Mouse (Mus musculus): Measurements from ENCODE around the gene Arhgap15.

The Arhgap15 gene

DNA sequence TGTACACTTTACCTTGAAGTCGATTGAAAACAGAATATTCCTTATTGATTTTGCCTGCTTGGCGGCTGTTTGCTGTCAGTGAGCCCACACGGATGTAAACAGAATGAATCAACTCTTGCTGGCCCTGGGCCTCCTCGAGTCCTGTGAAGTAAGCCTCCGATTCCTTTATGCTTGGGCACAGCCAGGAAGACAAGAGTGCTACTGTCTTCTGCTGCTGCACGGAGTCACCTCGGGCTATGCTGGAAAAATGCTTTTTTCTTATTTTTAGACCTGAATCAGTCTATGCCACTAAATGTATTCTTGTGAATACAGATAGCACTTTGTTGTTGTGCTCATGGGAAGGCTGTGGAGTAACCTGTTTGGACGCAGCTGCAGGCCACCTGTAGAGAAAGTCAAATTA is 469.7 kb downstream of the Arhgap15 start:
- no peak for DNase-seq

DNA sequence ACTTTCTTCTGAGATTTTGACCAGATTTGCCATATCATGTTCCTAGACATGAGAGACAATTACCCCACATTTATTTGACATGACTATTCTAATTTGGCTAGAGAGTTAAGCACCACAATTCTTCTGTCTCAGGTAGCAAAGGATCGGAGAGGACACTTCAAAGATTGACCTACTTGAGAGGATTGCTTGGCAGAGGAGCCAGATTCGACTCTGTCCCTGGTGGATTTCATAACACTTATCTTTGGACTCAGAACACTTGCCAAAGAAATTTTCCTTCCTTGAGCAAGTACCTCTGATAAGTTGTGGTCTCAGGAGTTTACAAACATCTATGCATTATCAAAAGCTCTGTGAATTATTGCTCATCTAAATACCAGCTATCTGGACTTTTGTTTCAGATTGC is 473.1 kb downstream of the Arhgap15 start:
- DNase-seq: no peak

DNA sequence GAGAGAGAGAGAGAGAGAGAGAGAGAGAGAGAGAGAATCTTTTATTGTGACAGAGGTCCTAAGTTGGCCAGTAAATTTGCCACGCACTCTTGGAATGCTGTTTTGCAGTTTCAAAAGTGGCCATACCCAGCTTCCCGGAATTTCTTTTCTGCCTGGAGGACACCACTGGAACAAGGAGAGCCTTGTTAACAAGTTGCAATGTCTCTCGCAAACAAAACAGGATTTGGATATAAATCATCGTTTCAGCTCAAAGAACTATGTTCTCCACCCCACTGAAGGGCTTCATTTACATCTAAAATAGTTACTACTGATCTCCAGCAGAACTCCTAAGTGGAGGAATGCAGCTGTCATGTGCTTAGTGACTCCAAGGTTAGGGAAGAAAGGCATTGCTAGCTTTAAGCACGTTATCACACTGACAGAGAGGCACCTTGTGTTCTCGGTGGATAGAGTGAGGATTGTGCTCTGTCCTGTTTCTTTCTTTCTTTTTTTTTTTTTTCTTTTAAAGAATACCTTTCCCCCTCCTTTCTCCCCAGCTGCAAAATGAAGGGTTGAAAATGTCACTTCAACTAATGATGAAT is 473.6 kb downstream of the Arhgap15 start:
- DNase-seq: no peak

DNA sequence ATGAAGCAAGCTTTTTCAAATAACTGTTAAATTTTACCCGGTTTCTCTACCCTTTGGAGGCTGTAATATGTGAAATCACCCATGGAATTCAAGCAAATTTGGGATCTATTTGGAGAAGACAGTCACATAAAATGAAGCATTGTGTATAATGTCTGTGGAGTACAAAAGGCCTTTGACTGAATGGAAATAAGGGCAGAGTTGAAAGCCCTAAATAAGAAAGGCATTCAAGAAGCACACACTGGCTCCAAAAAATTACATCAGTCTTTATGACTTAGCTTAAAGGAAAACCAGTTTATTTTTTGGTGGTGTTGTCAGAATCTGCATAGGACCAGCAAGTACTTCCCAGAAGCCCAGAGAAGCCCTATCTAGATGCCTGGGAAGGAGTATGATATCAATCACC is 486.2 kb downstream of the Arhgap15 start:
- DNase-seq: no peak

DNA sequence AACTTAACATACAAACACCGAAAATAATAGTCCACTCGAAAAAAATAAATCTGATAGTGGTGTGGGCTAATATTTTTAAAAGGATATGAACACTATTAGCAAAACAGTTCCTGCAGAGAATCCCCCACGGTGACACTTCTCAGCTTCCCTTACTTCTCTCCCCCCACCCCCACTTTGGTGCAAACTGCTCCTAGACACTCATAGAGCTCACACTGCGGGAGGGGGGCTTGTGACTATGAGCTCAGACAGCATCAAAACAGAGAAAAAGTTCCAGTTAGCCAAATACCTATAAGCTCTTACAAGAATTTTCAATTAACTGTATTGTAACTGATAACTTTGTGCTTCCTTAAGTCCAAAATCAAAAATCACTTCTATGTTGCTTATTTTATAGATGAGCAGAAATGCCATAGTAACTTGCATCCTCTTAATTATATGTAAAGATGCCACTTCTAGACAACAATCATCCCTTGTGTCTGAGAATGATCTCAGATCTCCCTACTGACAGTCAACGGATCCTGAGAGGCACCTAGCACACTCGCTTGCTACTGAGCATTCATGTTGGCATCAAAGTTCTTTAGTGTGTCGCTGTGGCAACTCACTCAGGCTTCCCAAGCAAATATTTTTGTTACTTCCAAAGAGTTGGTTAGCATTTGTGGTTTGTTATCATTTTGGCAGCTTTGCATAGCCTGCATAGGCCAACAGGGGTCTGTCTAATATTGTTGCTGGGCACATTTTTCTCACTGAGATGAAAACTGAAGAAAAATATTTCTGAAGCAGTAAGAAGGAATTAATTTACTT is 493.2 kb downstream of the Arhgap15 start:
- DNase-seq: no peak

DNA sequence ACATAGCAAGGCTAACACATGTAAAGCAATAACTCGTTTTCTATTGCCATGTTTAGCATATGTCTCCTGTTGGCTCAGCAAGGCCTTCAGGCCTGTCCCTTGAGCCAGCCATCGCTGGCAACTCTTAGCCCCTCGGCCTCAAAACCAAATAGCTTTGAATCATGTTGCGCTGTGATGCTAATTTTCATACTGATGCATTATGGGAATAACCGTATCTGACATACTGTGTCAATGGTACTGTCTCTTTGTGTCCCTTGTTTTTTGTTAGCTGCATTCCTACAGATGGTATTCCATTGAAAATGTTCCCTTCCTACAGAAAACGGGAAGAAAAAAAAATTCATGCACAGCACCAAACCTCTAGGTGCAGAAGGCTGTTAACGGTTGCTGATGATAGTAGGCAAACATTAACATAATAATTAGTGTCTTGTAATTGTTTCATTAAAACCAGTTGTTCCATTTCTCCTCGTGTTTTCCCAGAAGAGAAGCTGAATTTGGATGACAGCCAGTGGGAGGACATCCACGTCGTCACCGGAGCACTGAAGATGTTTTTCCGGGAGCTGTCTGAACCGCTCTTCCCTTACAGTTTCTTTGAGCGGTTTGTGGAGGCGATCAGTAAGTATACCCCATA is 494.1 kb downstream of the Arhgap15 start:
- DNase-seq: peak; percentile 38

DNA sequence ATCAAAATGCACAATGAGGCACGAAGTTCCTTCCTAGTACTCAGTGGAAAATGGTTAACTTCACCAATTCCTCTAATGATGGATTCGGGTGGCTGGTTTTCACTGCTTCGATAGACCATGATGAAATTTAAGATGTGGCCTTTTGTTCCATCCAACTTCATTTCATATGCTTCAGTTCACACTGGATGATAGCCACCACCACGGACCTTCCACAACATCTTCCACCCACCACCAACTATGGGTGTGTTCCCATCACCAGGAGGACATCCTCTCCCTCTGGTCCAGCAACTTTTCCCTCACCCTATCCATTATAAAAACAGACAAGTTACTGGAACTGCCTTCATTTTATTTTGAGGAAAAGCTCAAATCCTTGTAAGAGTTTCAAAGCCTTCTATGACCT is 506.7 kb downstream of the Arhgap15 start:
- no peak for DNase-seq

DNA sequence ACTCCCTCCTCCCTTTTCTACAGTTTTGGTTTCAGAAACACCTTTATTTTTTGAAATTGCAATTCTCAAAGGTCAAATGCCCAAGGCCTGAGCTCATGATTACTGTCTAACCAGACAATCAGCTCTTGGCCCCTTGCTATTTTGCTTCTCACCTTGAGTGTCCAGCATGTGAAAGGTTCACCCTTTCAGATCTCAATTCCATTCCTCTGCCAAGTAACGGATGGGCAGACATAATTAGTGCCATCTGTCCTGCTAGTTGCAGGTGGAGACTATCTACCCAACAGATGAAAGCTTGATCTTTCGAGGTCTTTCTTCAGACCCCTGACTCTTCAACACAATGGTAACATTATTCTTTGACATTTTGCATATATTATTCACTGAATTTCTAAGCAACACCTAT is 509.3 kb downstream of the Arhgap15 start:
- no peak for DNase-seq

DNA sequence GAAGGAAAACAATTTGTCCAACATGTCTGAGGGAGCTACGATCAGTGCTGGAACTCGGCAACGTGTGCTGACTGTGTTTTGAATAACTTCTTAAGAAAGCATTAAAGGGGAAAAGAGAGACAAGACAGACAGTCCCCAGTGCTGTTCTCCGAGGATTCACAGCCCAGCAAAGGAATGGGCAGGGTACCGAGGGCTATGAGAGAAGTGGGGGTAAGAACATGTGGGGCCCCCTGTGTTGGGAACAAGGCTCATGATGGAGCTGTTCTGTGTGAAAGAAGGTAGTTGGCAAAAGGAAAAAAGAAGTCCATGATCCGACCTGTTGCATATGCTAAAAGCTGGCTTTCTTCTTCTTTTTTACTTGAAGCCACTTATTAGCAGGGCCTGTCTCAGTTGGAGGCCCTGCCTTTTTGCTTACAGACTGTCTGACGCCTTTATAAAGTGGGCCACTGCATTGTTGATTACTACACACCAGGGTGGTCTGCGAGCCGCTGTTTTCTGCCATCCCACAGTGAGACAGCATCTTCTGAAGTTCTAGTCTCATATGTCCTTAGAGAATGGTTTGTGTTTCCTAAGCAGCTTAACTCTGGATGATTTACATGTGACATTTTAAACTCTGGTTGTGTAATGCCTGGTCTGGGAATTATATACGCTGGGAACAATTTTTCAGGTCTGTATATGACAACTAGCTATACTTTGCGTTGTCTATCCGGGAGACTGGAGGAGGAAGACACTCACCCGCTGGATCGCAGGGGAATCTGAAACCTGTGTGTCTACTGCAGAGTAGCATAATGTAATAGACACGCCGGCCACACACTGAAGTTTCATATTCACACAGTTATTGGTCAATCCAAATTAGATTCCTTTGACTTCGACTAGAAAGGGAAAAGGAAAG is 523.1 kb downstream of the Arhgap15 start:
- no peak for DNase-seq

DNA sequence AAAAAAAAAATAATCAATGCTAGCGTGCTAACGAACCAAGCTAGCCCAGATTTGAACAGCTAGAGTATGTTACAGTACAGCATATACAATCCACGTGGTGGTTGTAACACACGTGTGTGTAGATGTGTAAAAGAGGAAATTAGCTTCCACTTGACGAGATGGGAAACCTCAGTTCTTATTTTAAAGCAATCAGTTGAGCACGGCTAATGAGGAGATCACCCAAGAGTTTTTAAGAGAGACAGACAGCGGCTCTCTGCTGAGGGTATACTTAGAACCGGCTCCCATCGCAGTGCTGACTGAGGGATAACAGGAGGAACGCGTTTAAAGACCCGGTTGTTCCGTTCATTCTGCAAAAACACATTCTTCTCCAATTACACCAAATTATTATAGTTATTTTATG is 524.0 kb downstream of the Arhgap15 start:
- no peak for DNase-seq

DNA sequence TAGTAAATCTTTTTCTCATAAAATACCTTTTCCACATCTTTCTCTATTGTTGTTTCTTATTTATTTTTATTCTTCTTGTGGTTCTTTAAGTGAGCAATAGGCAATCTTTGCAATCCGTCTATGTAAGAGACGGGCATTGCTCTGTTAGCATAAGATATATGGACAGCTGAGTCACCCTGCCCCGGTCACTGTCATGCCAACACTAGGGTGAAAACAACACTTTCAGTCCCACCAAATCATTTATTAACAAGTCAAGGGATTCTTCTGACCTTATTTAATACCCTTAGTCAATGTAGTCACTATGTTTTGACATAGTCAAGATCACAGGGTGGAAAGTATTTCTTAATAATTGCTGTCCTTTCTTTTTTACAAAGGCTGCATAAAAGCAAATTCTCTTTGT is 525.8 kb downstream of the Arhgap15 start:
- no peak for DNase-seq

DNA sequence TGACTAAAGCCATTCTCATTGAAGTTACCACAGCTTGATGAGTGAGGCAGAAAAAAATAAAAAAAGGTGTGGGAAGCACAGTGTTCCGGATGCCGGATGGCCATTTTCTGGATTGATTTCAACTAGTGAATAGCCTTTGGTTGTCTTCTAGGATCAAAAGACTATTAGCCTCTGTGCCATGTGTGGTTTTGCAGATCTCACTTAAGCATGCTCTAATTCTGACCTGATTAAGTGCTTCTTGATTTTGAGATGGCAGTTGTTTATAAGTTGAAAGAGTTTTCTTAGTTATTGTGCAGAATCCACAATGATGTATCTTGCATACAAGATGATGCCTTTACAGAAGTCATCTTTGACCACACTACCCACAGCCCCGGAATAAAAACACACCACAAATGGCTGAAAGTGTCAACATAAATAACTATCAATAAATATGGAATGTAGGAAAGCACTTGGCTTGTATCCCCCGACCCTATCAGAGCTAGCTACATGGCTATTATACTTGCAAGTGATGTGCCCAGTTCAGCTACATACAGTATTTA is 537.6 kb downstream of the Arhgap15 start:
- peak; percentile 30 for DNase-seq

DNA sequence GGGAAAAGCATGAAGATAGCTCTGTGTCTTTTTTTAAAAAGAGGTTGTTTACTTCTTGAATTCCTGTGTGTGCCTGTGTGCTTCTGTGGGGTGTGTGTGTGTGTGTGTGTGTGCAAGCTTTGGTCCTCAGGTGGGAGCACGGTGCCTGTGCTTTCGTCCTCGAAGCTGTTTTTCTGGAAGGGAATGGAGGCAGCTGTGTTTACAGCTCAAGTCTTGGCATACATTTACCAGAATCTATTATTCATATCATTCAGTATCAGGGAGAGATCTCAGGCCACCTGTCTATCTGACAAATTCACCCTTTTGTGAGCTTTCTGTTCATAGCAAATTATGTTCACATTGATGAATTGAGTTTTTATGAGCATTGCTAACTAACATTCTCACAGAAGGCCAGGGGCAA is 550.5 kb downstream of the Arhgap15 start:
- DNase-seq: no peak

DNA sequence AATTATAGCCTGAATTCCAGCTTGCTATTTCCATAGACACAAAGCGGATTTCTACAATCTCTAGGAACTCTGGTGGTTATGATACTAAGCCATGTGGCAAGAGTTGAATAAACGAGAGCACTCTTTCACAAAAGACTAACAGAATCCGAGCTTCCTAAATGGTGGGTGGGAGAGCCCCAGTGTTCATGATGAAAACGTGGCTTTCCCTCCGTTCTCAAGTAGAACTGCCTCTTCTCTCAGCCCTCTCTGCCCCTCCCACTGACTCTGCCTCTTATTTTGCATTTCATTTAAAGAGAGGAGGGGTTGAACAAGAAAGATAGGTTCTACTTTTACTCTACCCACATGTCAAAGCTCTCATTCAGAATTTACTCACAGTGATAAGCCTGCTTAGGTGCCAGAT is 551.3 kb downstream of the Arhgap15 start:
- no peak for DNase-seq

DNA sequence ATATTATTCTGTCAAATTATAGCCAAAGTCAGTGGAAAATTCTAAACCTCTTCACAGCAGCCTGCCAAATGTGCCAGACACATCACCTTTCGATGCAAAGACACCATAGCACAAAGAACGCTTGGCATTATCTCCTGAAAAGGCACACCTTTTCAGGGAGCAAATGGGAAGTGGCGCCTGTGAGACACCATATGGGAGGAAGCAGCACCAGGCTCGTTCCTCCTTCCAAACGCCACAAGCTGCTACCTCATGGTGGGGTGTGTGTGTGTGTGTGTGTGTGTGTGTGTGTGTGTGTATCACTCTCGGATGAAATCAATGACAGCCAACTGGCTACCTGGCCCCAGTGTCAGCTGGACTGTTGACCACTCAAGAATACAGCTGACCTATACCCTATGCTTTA is 551.8 kb downstream of the Arhgap15 start:
- no peak for DNase-seq

DNA sequence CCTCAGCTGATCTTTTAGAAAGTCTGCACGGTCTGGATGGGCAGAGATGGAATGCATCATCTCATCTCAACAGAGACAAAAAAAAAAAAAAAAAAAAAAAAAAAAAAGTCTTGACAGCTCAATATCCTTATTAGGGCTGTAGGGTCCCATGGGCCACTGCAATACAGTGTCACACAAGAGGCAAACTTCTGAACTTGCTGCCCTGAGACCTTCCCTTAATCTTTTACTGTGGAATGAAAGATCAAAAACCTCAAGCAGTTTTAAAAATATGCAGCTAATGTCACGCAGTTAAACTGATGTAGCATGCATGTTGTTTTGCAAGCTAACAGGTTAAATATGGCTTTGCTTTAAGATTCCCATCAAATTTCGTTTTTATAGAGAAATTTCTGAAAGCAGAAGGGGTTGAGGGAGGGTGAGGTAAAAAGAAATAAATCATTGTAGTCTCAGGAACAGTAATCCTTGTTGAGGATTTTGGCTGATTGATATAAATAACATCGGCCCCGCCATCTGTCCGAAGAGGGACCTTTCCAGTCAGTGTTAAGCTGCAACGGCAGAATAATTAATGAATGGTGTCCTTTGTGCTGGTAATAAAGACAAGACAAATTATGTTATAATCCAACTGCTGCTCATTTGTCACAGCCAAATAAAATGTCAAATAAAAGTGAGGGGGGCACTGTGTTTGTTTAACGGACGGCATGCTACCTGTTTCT is 555.8 kb downstream of the Arhgap15 start:
- no peak for DNase-seq

DNA sequence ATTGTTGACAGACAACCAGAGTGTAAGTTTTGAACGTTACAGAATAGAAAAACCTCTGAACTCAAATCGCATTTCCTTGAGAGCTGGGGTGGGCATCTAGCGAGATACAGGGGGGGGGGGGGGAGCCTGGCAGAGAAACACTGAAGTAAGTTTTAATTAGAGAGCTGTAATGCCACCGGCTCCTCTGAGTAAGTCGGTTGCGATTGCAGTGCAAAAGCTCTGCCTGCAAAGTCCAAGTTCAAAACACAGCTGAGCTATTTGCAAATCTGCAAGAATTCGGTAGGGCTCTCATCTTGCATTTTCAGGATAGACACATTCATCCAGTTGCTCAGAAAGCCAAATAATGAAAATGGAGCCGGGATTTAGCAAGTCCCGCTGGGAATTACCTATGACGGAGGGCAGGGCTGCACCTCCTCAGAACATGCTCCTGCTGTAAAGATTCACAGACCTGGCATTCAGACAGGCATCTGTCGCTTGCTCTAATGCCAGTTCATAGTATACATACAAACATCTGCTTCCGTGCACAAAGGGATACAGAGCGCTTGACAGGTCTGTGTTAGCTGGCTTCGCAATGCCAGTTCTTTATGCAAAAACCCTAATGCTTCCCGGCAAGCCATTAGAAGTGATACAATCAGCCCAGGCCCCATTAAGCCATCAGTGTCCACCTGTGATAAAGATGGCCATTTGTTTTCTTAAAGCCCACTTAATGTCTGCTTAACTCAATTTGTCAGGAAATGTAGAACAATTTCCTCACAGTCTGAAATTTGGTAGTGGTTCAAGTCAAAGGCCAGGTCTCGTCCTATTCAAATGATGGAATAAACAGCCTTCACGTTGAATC is 556.6 kb downstream of the Arhgap15 start:
- DNase-seq: no peak

DNA sequence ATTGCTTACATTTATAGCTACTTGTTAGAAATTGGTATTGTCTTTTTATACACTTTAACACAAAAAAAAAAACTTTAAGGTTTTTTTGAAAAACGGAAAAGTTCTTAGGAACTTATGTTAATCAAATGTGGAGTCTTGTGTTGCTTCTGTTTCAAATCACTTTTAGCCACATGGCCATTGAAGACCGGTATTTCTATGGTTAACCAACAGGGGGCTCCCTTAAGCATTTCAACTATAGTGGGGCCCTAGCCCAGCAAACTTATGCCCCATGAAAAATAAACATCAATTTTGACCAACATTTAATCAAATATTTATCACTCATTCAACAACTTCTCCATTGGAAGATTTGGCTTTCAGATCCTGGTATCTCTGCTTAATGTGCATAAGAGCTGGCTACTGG is 557.5 kb downstream of the Arhgap15 start:
- no peak for DNase-seq

DNA sequence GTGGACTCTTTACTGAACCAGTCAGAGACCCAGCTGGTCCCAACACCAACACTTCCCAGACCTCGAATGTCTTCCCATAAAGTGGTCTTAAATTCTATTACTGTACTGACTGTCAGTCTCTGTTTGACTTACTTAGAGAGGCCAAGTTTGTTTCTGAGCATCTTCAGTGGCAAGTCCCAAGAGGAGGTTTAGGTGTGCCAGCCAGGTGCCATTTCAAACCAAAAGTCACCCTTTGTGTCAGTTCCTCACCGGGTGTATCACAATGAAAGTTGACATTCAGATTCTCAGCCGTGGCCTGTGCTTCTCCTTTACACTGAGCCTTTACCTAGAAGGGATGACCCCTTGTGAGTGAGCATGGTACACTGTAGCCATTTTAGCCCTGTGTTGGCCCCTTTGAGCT is 560.5 kb downstream of the Arhgap15 start:
- no peak for DNase-seq

DNA sequence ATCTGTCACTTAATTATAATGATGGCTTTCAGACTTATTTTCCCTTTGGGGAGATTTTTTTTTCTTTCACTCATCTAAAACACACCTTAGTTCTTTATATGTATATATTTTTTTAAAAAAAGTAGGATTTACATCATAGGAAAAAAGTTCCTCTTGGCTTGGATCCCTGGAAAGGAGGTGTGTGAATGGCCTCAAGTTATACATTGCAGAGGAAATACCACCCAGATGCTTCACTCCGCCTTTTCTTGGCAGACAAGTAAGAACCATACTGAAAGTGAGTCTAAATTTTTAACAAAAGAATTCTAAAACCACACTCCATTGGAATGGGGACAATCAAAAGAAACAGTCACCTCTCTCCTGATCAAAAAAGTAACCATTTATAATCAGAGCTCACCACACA is 560.9 kb downstream of the Arhgap15 start:
- DNase-seq: no peak

DNA sequence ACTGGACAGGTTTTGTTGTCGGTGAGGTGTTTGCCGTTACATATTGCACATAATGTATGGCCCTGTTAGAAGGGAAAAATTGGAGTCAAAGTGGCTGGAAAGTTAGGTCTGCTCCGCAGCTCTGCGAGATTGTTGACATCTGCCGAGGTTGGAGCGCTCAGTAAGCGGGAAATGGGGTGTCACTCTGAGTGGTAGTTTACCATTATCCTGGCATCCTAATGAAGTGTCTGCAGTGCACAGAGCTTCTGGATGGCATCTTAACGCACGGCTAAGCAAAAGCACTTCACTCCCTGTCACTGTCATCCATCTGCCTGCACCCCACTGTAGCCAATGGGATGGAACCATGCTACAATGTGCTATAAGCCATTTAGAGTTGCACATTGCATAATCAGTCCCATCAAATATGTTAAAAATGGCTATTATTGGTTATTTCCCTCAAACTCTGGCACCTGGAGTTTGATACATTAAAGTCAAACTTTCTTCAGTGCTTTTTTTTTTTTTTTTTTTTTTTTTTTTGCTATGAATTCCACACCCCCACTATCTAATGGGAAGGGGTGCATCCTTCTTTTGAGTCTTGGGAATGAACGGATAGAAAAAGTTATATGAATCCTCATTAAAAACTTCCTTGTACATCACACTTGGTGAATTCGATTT is 561.6 kb downstream of the Arhgap15 start:
- peak; percentile 17 for DNase-seq

Measured in lung, postnatal 10 days (tissue).